Mouse (Mus musculus) forebrain, embryonic 14.5 days (tissue): ENCODE results near the gene Lrpap1. TPM values are rescaled to one million over a fixed set of nuclear protein-coding genes. Genes with fewer than 3 reads are reported as not detected.

Experiments used
- ATAC-seq: fragments of 200-750 bp; cut with Nextera tagmentation; 2 replicates; pipeline ENCODE4 v1.8.0; 2017; ENCODE audit warnings: mild to moderate bottlenecking, moderate library complexity
- DNase-seq: peaks from one replicate; pipeline ENCODE4 v3.0.0-alpha.2; 2015; ENCODE audit warnings: low spot score
- H3K27ac ChIP-seq: fragments of 300-500 bp; sonication (generic); 2 replicates; pipeline ENCODE4 v1.5.1; 2014; ENCODE audit warnings: low read depth, mild to moderate bottlenecking, control low read depth, low read length, moderate library complexity
- H3K27me3 ChIP-seq: fragments of 300-500 bp; sonication (generic); replicated peaks from 2 replicates; pipeline ENCODE4 v1.6.1; 2014; ENCODE audit warnings: low read length, control low read depth, mixed read lengths; ENCODE audit not compliant: control insufficient read depth, insufficient read depth
- H3K36me3 ChIP-seq: fragments of 300-500 bp; sonication (generic); 2 replicates; pipeline ENCODE4 v1.6.1; 2014; ENCODE audit warnings: low read length, control low read depth; ENCODE audit not compliant: control insufficient read depth, insufficient read depth
- H3K4me1 ChIP-seq: fragments of 300-500 bp; sonication (generic); 2 replicates; pipeline ENCODE4 v1.6.1; 2014; ENCODE audit warnings: antibody characterized with exemption, low read length, control low read depth; ENCODE audit not compliant: control insufficient read depth, insufficient read depth
- H3K4me2 ChIP-seq: fragments of 300-500 bp; sonication (generic); 2 replicates; pipeline ENCODE4 v1.6.1; 2014; ENCODE audit warnings: mild to moderate bottlenecking, control low read depth, low read length
- H3K4me3 ChIP-seq: fragments of 300-500 bp; sonication (generic); 2 replicates; pipeline ENCODE4 v1.5.1; 2014; ENCODE audit warnings: low read depth, low read length, control low read depth
- H3K9ac ChIP-seq: fragments of 300-500 bp; sonication (generic); 2 replicates; pipeline ENCODE4 v1.6.1; 2014; ENCODE audit warnings: mild to moderate bottlenecking, low read length, control low read depth, moderate library complexity
- H3K9me3 ChIP-seq: fragments of 300-500 bp; sonication (generic); replicated peaks from 2 replicates; pipeline ENCODE4 v1.6.1; 2016; ENCODE audit warnings: low read length, control low read depth, mixed read lengths; ENCODE audit not compliant: control insufficient read depth
- WGBS: fragments of 180-500 bp; shearing (Covaris S2); extraction: QIAGEN DNeasy Blood & Tissue Kit; methylation state at CpG from one replicate; pipeline ENCODE4 v1.1.7; 2014; 5-methylcytosine and 5-hydroxymethylcytosine counted together
- polyA plus RNA-seq: library from polyadenylated mRNA; unstranded; fragments of >200 nt; fragmentation: Nextera tagmentation; extraction: Ambion mirVana; gene quantifications from 2 replicates; pipeline ENCODE4 v1.2.1, GENCODE M21; 2014

Gene Lrpap1
- polyA plus RNA-seq, 1 experiment from 2014 or later, result 162 TPM

DNA sequence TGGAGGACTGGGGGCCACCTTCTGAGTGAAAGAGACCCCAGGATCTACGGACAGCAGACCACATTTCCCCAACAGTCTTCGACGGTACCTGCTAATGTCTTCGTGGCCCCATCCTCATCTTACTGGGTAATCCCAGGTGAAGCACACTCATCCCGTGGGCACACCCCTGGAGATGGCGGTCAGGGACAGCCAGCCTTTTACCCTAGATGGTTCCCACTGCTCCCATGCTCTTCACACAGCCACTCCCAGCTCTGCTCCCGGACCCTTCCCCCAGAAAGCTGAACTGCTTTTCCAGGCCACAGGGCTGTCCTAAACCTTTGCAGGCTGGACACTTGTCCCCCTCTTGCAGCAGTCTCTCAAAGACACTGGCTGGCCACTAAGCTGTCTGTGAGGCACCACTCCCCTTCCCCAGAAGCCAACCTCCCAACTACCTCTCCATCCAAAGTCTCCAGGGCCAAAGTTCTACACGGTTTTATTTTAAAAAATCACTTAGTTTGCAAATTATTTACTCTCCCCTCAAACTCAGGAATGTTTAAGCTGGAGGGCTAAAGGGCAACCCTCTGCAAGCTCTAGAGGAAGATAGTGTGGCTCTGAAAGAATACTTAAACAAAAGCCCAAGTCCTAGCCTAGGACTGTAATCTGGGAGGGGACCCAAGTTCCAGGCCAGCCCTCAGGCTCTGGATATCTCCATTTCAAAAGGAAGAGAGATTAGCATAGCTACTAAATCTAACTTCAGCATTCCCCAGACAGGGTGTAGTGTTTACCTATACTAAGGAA lies 1.2 kb downstream of the Lrpap1 start:
- 63% methylated on average over 8 of the region's 8 CpGs for WGBS
- H3K4me2 ChIP-seq, result peak overlapping the region; percentile 57
- H3K4me3 ChIP-seq, result peak overlapping the region; percentile 83
- no peak overlapping the region for H3K27ac ChIP-seq
- peaks cover 18% of the 10 kb centered on the region for H3K4me1 ChIP-seq
- peaks cover 32% of the 10 kb centered on the region for H3K36me3 ChIP-seq
- DNase-seq (no peak), ATAC-seq (no peak)
- H3K27me3 ChIP-seq, result no peaks in the 10 kb centered on the region
- no peaks in the 10 kb centered on the region for H3K9me3 ChIP-seq
- peak overlapping the region; percentile 75 for H3K9ac ChIP-seq

DNA sequence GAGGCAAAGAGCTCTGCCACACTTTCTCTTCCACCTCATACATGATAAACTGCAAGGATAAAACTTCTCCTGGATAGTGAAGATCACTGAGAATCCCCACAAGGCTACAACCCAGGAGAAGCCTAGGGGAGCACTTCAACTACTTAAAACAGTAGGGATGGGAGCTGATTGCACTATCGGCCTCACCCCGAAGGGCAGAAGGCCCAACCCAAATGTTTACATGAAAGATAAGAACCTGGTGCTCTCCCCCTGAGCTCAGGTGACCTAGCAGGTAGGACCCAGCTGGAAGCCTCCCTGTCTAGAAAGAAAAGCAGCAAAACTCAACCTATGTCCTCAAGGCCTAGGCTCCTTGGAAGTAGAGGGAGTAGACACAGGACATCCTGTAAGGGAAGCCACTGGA lies 2.0 kb downstream of the Lrpap1 start:
- ATAC-seq (no peak), DNase-seq (no peak)
- peak overlapping the region; percentile 83 for H3K4me3 ChIP-seq
- H3K4me1 ChIP-seq, result peaks cover 18% of the 10 kb centered on the region
- H3K9me3 ChIP-seq, result no peaks in the 10 kb centered on the region
- H3K9ac ChIP-seq, result no peak overlapping the region
- H3K36me3 ChIP-seq, result peaks cover 41% of the 10 kb centered on the region
- peak overlapping the region; percentile 57 for H3K4me2 ChIP-seq
- no peak overlapping the region for H3K27ac ChIP-seq
- 94% methylated on average over 2 of the region's 2 CpGs for WGBS
- no peaks in the 10 kb centered on the region for H3K27me3 ChIP-seq

DNA sequence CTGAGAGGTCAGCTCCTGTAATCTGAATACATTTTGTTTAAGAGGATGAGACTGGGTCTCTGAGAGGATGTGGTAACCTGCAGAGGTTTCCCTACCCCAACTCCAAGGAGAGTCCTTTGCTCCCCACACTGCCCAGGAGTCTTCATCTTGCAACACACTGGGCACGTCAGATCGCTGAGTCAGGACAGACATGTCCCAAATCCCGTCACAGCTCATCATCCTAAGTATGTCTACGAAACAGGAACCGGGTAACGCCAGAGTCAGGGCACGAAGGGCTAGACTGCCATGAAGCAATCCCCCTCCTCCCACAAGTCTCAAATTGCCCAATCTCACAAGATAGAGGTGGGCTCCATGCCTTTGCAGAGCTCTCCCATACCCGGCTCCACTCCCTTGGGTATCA lies 2.5 kb downstream of the Lrpap1 start:
- DNase-seq (no peak), ATAC-seq (no peak)
- H3K4me3 ChIP-seq, result no peak overlapping the region
- no peak overlapping the region for H3K27ac ChIP-seq
- H3K4me1 ChIP-seq, result peaks cover 18% of the 10 kb centered on the region
- no peak overlapping the region for H3K9ac ChIP-seq
- 93% methylated on average over 8 of the region's 8 CpGs for WGBS
- H3K4me2 ChIP-seq, result peak overlapping the region; percentile 57
- no peaks in the 10 kb centered on the region for H3K27me3 ChIP-seq
- H3K9me3 ChIP-seq, result no peaks in the 10 kb centered on the region
- H3K36me3 ChIP-seq, result peaks cover 45% of the 10 kb centered on the region

DNA sequence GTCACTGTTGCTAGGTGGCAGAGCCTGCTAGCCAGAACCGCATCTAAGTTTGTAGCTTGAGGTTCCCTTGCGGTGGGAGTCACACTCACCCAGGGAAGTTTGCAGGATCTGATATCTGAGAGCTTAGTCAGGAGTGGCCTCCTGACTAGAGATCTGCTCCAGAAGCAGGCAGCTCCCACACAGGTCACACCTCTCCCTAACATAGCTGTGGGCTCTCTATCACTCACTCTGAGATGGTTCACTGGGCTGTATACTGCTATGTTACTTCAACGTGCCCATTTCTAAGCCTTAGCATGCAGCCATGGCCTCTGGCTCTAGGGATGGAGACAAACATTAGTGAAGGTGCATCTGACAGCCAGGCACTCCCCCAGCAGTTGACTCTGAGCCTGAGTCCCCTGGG lies 13.9 kb downstream of the Lrpap1 start:
- H3K27ac ChIP-seq, result no peak overlapping the region
- WGBS, result 84% methylated on average over 3 of the region's 3 CpGs
- no peak for DNase-seq
- no peak overlapping the region for H3K9ac ChIP-seq
- H3K4me1 ChIP-seq, result no peaks in the 10 kb centered on the region
- peaks cover 58% of the 10 kb centered on the region for H3K36me3 ChIP-seq
- no peaks in the 10 kb centered on the region for H3K9me3 ChIP-seq
- no peak for ATAC-seq
- no peak overlapping the region for H3K4me3 ChIP-seq
- no peak overlapping the region for H3K4me2 ChIP-seq
- no peaks in the 10 kb centered on the region for H3K27me3 ChIP-seq

DNA sequence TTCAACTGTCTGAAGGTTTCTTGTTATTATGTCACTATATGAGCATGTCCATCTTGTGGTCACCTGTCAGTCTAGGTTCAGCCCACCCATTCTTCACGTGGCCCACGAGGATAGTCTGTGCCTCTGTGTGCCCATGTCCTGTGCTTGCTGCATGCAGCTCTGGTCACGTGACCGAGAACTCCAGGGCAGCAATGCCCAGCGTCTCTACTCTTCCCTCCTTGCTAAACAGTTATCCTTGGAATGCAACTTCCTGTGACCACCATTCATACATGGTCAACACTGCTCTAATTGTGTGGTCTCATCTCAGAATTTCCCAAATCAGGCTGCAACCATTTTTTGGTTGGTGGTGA lies 16.0 kb downstream of the Lrpap1 start:
- no peak overlapping the region for H3K4me3 ChIP-seq
- DNase-seq (no peak), ATAC-seq (no peak)
- no peak overlapping the region for H3K4me2 ChIP-seq
- 86% methylated on average over 5 of the region's 5 CpGs for WGBS
- no peak overlapping the region for H3K9ac ChIP-seq
- no peaks in the 10 kb centered on the region for H3K4me1 ChIP-seq
- peaks cover 38% of the 10 kb centered on the region for H3K36me3 ChIP-seq
- H3K27me3 ChIP-seq, result no peaks in the 10 kb centered on the region
- no peaks in the 10 kb centered on the region for H3K9me3 ChIP-seq
- no peak overlapping the region for H3K27ac ChIP-seq

DNA sequence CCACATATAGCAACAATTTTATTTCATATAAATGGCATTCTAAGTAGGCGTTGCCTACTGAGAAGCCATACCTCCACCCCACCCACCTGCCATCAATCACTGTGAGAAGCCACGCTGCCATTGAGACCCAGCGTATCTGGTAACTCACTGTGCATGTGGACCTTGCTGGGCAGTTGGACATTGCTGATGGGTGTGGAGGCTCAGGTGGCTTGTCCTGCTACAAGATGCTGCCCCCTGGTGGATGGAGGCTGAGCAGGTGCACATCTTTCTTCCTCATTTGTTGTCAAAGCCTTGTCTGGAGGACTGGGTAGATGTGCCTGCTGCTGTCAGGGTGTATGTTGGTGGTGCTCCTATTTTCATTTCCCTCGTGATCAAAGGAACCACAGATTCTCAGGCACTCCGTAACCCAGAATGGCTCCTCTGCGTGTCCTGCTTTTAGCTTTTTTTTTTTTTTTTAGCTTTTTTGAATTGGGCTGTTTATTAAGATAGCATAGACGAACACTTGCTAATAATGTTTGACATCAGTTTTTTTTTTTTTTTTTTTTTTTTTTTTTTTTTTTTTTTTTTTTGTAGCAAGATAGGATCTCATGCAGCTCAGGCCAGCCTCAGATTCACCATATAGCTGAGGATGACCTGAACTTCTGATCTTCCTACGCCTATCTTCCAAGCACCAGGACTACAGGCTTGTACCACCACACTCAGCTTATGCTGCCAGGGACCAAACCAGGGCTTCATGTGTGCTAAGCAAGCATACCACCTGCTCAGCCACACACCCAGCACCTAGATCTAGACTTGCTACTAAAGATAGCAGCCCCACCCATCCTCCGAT lies 16.6 kb downstream of the Lrpap1 start:
- no peak overlapping the region for H3K27ac ChIP-seq
- H3K4me1 ChIP-seq, result no peaks in the 10 kb centered on the region
- H3K4me3 ChIP-seq, result no peak overlapping the region
- 73% methylated on average over 9 of the region's 9 CpGs for WGBS
- H3K27me3 ChIP-seq, result no peaks in the 10 kb centered on the region
- H3K4me2 ChIP-seq, result no peak overlapping the region
- ATAC-seq, result no peak
- H3K36me3 ChIP-seq, result peaks cover 34% of the 10 kb centered on the region
- H3K9me3 ChIP-seq, result no peaks in the 10 kb centered on the region
- no peak overlapping the region for H3K9ac ChIP-seq
- DNase-seq, result peak; percentile 49

DNA sequence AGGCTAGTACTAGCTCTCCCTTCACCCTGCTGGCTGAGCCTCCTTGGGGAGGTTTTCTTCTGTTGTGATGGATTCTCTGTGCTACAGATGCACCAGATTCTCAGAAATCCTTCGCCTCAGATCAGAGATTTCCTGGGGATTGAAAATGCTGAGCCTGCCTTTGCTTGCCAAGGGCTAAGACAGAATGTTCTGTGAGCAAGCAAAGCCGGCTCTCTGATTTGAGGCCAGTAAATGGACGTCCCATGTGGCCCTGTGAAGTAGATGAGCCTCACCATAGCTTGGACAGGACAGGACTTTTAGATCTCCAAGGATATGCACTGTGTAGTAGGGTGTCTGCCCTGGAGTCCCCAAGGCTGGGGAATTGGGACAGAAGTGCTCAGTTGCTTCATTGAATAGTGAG lies 20.7 kb downstream of the Lrpap1 start:
- H3K9ac ChIP-seq, result no peak overlapping the region
- 0 out of 2 replicates have a peak, but pooled peaks cover 3% of the 10 kb centered on the region for H3K36me3 ChIP-seq
- H3K4me3 ChIP-seq, result no peak overlapping the region
- H3K27ac ChIP-seq, result no peak overlapping the region
- no peaks in the 10 kb centered on the region for H3K4me1 ChIP-seq
- H3K27me3 ChIP-seq, result no peaks in the 10 kb centered on the region
- ATAC-seq (no peak), DNase-seq (no peak)
- H3K9me3 ChIP-seq, result no peaks in the 10 kb centered on the region
- 77% methylated on average over 3 of the region's 3 CpGs for WGBS
- H3K4me2 ChIP-seq, result no peak overlapping the region

DNA sequence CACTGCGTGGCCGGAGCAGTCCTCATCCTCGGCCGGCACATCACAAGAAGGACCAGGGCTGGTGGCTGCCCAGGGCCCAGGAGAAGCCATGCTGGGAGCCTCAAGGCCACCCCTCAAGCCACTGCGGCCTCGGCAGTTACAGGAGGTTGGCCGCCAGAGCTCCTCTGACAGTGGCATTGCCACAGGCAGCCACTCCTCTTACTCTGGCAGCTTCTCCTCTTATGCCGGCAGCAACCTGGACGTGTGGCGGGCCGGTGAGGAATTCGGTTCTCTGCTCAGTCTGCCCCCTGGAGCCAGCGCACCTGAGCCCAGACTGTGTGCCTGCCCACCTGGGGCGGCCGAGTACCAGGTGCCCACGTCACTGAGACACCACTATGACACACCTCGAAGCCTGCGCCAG lies 26.5 kb downstream of the Lrpap1 start:
- Histone ChIP-seq H3K9me3 (no peaks in the 10 kb centered on the region), H3K4me1 (no peaks in the 10 kb centered on the region), H3K9ac (no peak overlapping the region), H3K4me3 (no peak overlapping the region), H3K27ac (no peak overlapping the region), H3K36me3 (no peaks in the 10 kb centered on the region), H3K27me3 (no peaks in the 10 kb centered on the region), H3K4me2 (no peak overlapping the region)
- WGBS, result 28% methylated on average over 18 of the region's 18 CpGs
- DNase-seq (no peak), ATAC-seq (no peak)

DNA sequence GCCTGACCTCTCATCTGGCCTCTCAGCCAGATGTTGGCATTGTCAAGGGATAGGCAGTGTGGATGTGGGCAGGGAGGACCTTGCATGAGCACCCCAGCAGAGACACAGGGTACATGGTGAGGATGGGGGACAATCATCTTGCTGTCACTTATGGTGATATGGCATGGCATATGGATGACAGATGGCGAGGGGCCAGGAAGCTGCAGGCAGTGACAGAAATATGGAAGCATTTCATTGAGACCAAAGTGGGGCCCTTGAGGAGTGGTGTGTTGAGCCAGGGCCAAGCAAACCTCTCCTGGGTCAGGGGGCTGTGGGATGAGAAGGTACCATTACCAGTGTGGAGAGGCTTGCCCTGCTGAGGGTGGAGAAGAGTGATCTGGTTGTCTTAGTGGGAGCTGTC lies 29.2 kb downstream of the Lrpap1 start:
- no peak for ATAC-seq
- Histone ChIP-seq H3K4me1 (no peaks in the 10 kb centered on the region), H3K9me3 (no peaks in the 10 kb centered on the region), H3K27ac (no peak overlapping the region), H3K9ac (no peak overlapping the region), H3K4me2 (no peak overlapping the region), H3K4me3 (no peak overlapping the region), H3K27me3 (no peaks in the 10 kb centered on the region), H3K36me3 (no peaks in the 10 kb centered on the region)
- 83% methylated on average over 1 of the region's 1 CpGs for WGBS
- no peak for DNase-seq
